ENCODE assay signal across 14 mouse cellular contexts in genomic region chr8:54864038-54864760, GRCm38 (mm10). TPM values are rescaled to one million over a fixed set of nuclear protein-coding genes. Genes with fewer than 3 reads are reported as not detected.
DNase-seq lines count a peak whose midpoint lies in the region.
"Had no signal": no experiment of that assay in that cellular context is flagged by ENCODE, and none has a peak within 500 bp of the region (broad histone marks: within the 10 kb centered on the region; RNA-seq: fewer than 3 reads in every experiment).

No protein-coding gene starts in this region.

- peak; percentile 53 for DNase-seq in layer of hippocampus, adult 11-12 months (ENCODE audit: low spot score)
- DNase-seq in layer of hippocampus, postnatal 10 days (ENCODE audit: low spot score in 2 of 2): no peak
- peak; percentile 77 to 82 for DNase-seq in frontal cortex, adult 2 months (ENCODE audit: extremely low spot score in 1 of 2, low spot score in 1 of 2)
- DNase-seq in left cerebral cortex, postnatal 36 days (ENCODE audit: low spot score in 2 of 2): peak; percentile 30 to 50
- DNase-seq in right cerebral cortex, postnatal 14 days: peak; percentile 35
- DNase-seq in kidney, postnatal 10 days: no peak
- no peak for DNase-seq in urinary bladder, postnatal 14 days (ENCODE audit: low spot score)
- DNase-seq in retina, postnatal 1 day: no peak
- DNase-seq: adrenal gland, adult 2 months; cerebellum, adult 2 months; gastrocnemius, postnatal 36 days; heart, postnatal 10 days; kidney, adult 2 months had no signal

- intact Hi-C loops in left cerebral cortex, postnatal 36 days (cut with DNase I): loop anchor here (10.0 kb wide), 1 partner anchor 91 kb away; the partner anchor contains the start of gene Gpm6a

RNA-seq across cellular contexts. Expression of gene Wdr17, which starts 22.8 kb away (rescaled TPM):
- 10 to 100 TPM; 27.6 to 28.6 TPM for total RNA-seq in layer of hippocampus, postnatal 10 days (2021)
- 23.9 and 24.7 TPM in 2 replicates for polyA plus RNA-seq in frontal cortex, adult 2 months (2012; rRNA removed)
- 10 to 100 TPM; 39.0 to 45.1 TPM for total RNA-seq in left cerebral cortex, postnatal 36 days (2021)
- total RNA-seq: heart, postnatal 10 days had no signal
- polyA plus RNA-seq: adrenal gland, adult 2 months; lung, postnatal 0 days had no signal

Comparison
In these comparisons a context has a peak if more than half of its experiments do, and no peak if none do; other contexts are left out.
1. DNase-seq: peak in layer of hippocampus, adult 11-12 months (single experiment), frontal cortex, adult 2 months (2 of 2), left cerebral cortex, postnatal 36 days (2 of 2) and right cerebral cortex, postnatal 14 days (single experiment); none in layer of hippocampus, postnatal 10 days (0 of 2), kidney, postnatal 10 days (single experiment), urinary bladder, postnatal 14 days (single experiment) and retina, postnatal 1 day (single experiment).